Mouse (Mus musculus) forebrain, embryonic 15.5 days (tissue): ENCODE measurements around the gene Insyn1. TPM values are rescaled to one million over a fixed set of nuclear protein-coding genes. Genes with fewer than 3 reads are reported as not detected.

Source experiments
- ATAC-seq: fragments of 200-750 bp; cut with Nextera tagmentation; replicated peaks from 2 replicates; pipeline ENCODE4 v1.8.0; 2017; ENCODE audit warnings: mild to moderate bottlenecking, moderate TSS enrichment, moderate library complexity
- H3K27ac ChIP-seq: fragments of 300-500 bp; sonication (generic); replicated peaks from 2 replicates; pipeline ENCODE4 v1.5.1; 2015; ENCODE audit warnings: mild to moderate bottlenecking, inconsistent platforms
- H3K27me3 ChIP-seq: fragments of 300-500 bp; sonication (generic); 2 replicates; pipeline ENCODE4 v1.6.1; 2015; ENCODE audit warnings: inconsistent platforms
- H3K36me3 ChIP-seq: fragments of 300-500 bp; sonication (generic); 2 replicates; pipeline ENCODE4 v1.6.1; 2015; ENCODE audit warnings: mild to moderate bottlenecking, inconsistent platforms
- H3K4me1 ChIP-seq: fragments of 300-500 bp; sonication (generic); 2 replicates; pipeline ENCODE4 v1.6.1; 2015; ENCODE audit warnings: inconsistent platforms
- H3K4me2 ChIP-seq: fragments of 300-500 bp; sonication (generic); replicated peaks from 2 replicates; pipeline ENCODE4 v1.6.1; 2015; ENCODE audit warnings: mild to moderate bottlenecking, inconsistent platforms
- H3K4me3 ChIP-seq: fragments of 300-500 bp; sonication (generic); 2 replicates; pipeline ENCODE4 v1.5.1; 2015; ENCODE audit warnings: mild to moderate bottlenecking, inconsistent platforms
- H3K9ac ChIP-seq: fragments of 300-500 bp; sonication (generic); replicated peaks from 2 replicates; pipeline ENCODE4 v1.6.1; 2015; ENCODE audit warnings: mild to moderate bottlenecking, inconsistent platforms
- H3K9me3 ChIP-seq: fragments of 300-500 bp; sonication (generic); 2 replicates; pipeline ENCODE4 v1.6.1; 2016; ENCODE audit warnings: inconsistent platforms
- WGBS: fragments of 180-500 bp; shearing (Covaris S2); methylation state at CpG from one replicate; pipeline ENCODE4 v1.1.7; 2015; ENCODE audit warnings: mixed read lengths; 5-methylcytosine and 5-hydroxymethylcytosine counted together
- polyA plus RNA-seq: library from polyadenylated mRNA; unstranded; fragments of >200 nt; fragmentation: Nextera tagmentation; extraction: Ambion mirVana; gene quantifications from 2 replicates; pipeline ENCODE4 v1.2.1, GENCODE M21; 2015

Insyn1 gene
- polyA plus RNA-seq, 1 experiment from 2014 or later, result 6.7 TPM

- no peak for ATAC-seq
- Histone ChIP-seq H3K9ac (no peak overlapping the region), H3K27ac (no peak overlapping the region), H3K4me2 (no peak overlapping the region), H3K4me3 (no peak overlapping the region), H3K36me3 (peaks cover 18% of the 10 kb centered on the region), H3K9me3 (no peaks in the 10 kb centered on the region), H3K4me1 (peaks cover 3% of the 10 kb centered on the region; the same call in 1 of the 2 replicates), H3K27me3 (no peaks in the 10 kb centered on the region)
- 75% methylated on average over 5 of the region's 5 CpGs for WGBS
These were observed 32.6 kb downstream of the Insyn1 start for GRCm38 (mm10) chr9:58520816-58521581.

GRCm38 (mm10) chr9:58521883-58522423, 33.5 kb downstream of the Insyn1 start:
- Histone ChIP-seq H3K4me3 (no peak overlapping the region), H3K36me3 (peaks cover 24% of the 10 kb centered on the region), H3K9me3 (no peaks in the 10 kb centered on the region), H3K4me1 (peaks cover 3% of the 10 kb centered on the region; the same call in 1 of the 2 replicates), H3K27ac (no peak overlapping the region), H3K4me2 (no peak overlapping the region), H3K27me3 (no peaks in the 10 kb centered on the region), H3K9ac (no peak overlapping the region)
- no peak for ATAC-seq
- 55% methylated on average over 4 of the region's 4 CpGs for WGBS

- Histone ChIP-seq H3K27me3 (no peaks in the 10 kb centered on the region), H3K9me3 (no peaks in the 10 kb centered on the region), H3K36me3 (peaks cover 29% of the 10 kb centered on the region), H3K9ac (no peak overlapping the region), H3K4me1 (peaks cover 3% of the 10 kb centered on the region; the same call in 1 of the 2 replicates), H3K4me3 (no peak overlapping the region), H3K27ac (no peak overlapping the region), H3K4me2 (no peak overlapping the region)
- 91% methylated on average over 4 of the region's 4 CpGs for WGBS
- no peak for ATAC-seq
These were observed 36.7 kb downstream of the Insyn1 start for GRCm38 (mm10) chr9:58525108-58525507.

- no peak for ATAC-seq
- 77% methylated on average over 4 of the region's 4 CpGs for WGBS
- Histone ChIP-seq H3K4me2 (no peak overlapping the region), H3K4me1 (no peaks in the 10 kb centered on the region), H3K4me3 (no peak overlapping the region), H3K27ac (no peak overlapping the region), H3K27me3 (no peaks in the 10 kb centered on the region), H3K36me3 (peaks cover 33% of the 10 kb centered on the region), H3K9me3 (no peaks in the 10 kb centered on the region), H3K9ac (no peak overlapping the region)
These were observed 39.4 kb downstream of the Insyn1 start for GRCm38 (mm10) chr9:58527841-58528240.

- H3K27ac ChIP-seq, result no peak overlapping the region
- no peak overlapping the region for H3K4me3 ChIP-seq
- H3K36me3 ChIP-seq, result peaks cover 21% of the 10 kb centered on the region
- no peak overlapping the region for H3K4me2 ChIP-seq
- H3K9ac ChIP-seq, result no peak overlapping the region
- H3K27me3 ChIP-seq, result no peaks in the 10 kb centered on the region
- WGBS, result 96% methylated on average over 13 of the region's 13 CpGs
- no peaks in the 10 kb centered on the region for H3K9me3 ChIP-seq
- H3K4me1 ChIP-seq, result no peaks in the 10 kb centered on the region
- no peak for ATAC-seq
These were observed 42.0 kb downstream of the Insyn1 start for GRCm38 (mm10) chr9:58530407-58530806.

- no peak overlapping the region for H3K9ac ChIP-seq
- H3K4me2 ChIP-seq, result no peak overlapping the region
- no peaks in the 10 kb centered on the region for H3K9me3 ChIP-seq
- ATAC-seq, result no peak
- no peak overlapping the region for H3K27ac ChIP-seq
- no peak overlapping the region for H3K4me3 ChIP-seq
- 86% methylated on average over 4 of the region's 4 CpGs for WGBS
- peaks cover 15% of the 10 kb centered on the region for H3K36me3 ChIP-seq
- no peaks in the 10 kb centered on the region for H3K4me1 ChIP-seq
- H3K27me3 ChIP-seq, result no peaks in the 10 kb centered on the region
These were observed 43.8 kb downstream of the Insyn1 start for GRCm38 (mm10) chr9:58532236-58532635.

- peaks cover 14% of the 10 kb centered on the region for H3K36me3 ChIP-seq
These were observed 44.9 kb downstream of the Insyn1 start for GRCm38 (mm10) chr9:58533322-58533721.

GRCm38 (mm10) chr9:58534766-58535165, 46.4 kb downstream of the Insyn1 start:
- 43% methylated on average over 1 of the region's 1 CpGs for WGBS
- no peak overlapping the region for H3K27ac ChIP-seq
- H3K4me2 ChIP-seq, result no peak overlapping the region
- no peaks in the 10 kb centered on the region for H3K4me1 ChIP-seq
- H3K36me3 ChIP-seq, result peaks cover 20% of the 10 kb centered on the region
- ATAC-seq, result no peak; the same call in 1 of the 2 replicates
- no peak overlapping the region for H3K4me3 ChIP-seq
- H3K9ac ChIP-seq, result no peak overlapping the region
- no peaks in the 10 kb centered on the region for H3K9me3 ChIP-seq
- H3K27me3 ChIP-seq, result no peaks in the 10 kb centered on the region

More at GRCm38 (mm10) chr9:58533322-58533721, 44.9 kb downstream of the Insyn1 start:
- H3K4me3 ChIP-seq, result no peak overlapping the region
- H3K27me3 ChIP-seq, result no peaks in the 10 kb centered on the region
- no peak for ATAC-seq
- no peaks in the 10 kb centered on the region for H3K9me3 ChIP-seq
- H3K27ac ChIP-seq, result no peak overlapping the region
- no peak overlapping the region for H3K9ac ChIP-seq
- 90% methylated on average over 6 of the region's 6 CpGs for WGBS
- H3K4me2 ChIP-seq, result no peak overlapping the region
- no peaks in the 10 kb centered on the region for H3K4me1 ChIP-seq

GRCm38 (mm10) chr9:58535447-58536134, 47.2 kb downstream of the Insyn1 start:
- no peak overlapping the region for H3K27ac ChIP-seq
- peak; percentile 69 for ATAC-seq
- no peak overlapping the region for H3K4me2 ChIP-seq
- no peaks in the 10 kb centered on the region for H3K9me3 ChIP-seq
- H3K27me3 ChIP-seq, result no peaks in the 10 kb centered on the region
- no peak overlapping the region for H3K4me3 ChIP-seq
- H3K9ac ChIP-seq, result no peak overlapping the region
- 76% methylated on average over 20 of the region's 20 CpGs for WGBS
- peaks cover 17% of the 10 kb centered on the region for H3K36me3 ChIP-seq
- no peaks in the 10 kb centered on the region for H3K4me1 ChIP-seq

GRCm38 (mm10) chr9:58537774-58538173, 49.4 kb downstream of the Insyn1 start:
- Histone ChIP-seq H3K4me3 (no peak overlapping the region), H3K9me3 (no peaks in the 10 kb centered on the region), H3K36me3 (peaks cover 16% of the 10 kb centered on the region), H3K4me1 (peaks cover 18% of the 10 kb centered on the region), H3K9ac (no peak overlapping the region), H3K27ac (no peak overlapping the region), H3K27me3 (no peaks in the 10 kb centered on the region), H3K4me2 (no peak overlapping the region)
- 89% methylated on average over 3 of the region's 3 CpGs for WGBS
- no peak for ATAC-seq

GRCm38 (mm10) chr9:58539886-58540285, 51.5 kb downstream of the Insyn1 start:
- Histone ChIP-seq H3K36me3 (peaks cover 16% of the 10 kb centered on the region), H3K4me2 (no peak overlapping the region), H3K4me1 (peaks cover 20% of the 10 kb centered on the region), H3K27ac (no peak overlapping the region), H3K9ac (no peak overlapping the region), H3K4me3 (no peak overlapping the region), H3K9me3 (no peaks in the 10 kb centered on the region), H3K27me3 (no peaks in the 10 kb centered on the region)
- ATAC-seq, result peak; percentile 49
- 49% methylated on average over 5 of the region's 5 CpGs for WGBS

GRCm38 (mm10) chr9:58541895-58542338, 53.5 kb downstream of the Insyn1 start:
- Histone ChIP-seq H3K27me3 (no peaks in the 10 kb centered on the region), H3K4me3 (no peak overlapping the region), H3K36me3 (peaks cover 13% of the 10 kb centered on the region), H3K27ac (peak overlapping the region; percentile 60), H3K9ac (no peak overlapping the region), H3K9me3 (no peaks in the 10 kb centered on the region), H3K4me2 (no peak overlapping the region), H3K4me1 (peaks cover 34% of the 10 kb centered on the region)
- peak; percentile 24; the same call in 1 of the 2 replicates for ATAC-seq
- 48% methylated on average over 6 of the region's 6 CpGs for WGBS
